Mouse (Mus musculus): ENCODE measurements at regions not wholly inside any gene's neighbourhood (a gene's known extent, or its start where the extent isn't known, plus 50 kb on each side); places are given as distances from the start of the nearest gene placed in this dataset.
A peak's percentile ranks its signal among the peaks of the same experiment; 100 is the strongest.

DNA sequence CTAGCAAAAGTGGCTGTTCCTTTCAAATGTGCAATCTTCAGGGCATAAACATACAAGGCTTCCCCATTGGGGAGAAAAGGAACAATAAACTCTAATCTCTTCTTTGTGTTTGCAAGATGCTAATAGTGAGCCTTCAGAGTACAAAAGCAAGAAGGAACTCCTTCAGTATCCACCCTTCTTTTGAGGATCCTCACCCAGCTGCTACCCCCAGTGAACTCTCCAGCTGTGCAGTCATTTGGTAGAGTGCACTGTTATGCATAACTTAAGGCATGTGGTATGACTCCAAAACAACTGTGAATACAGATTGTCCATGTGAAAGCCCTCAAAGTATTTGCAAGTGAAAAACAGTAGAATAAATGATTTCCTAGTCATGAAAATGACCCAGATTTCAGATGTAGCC, 487.1 kb upstream of the Mef2c start:
- Histone ChIP-seq H3K36me3 (ENCODE audit: insufficient read depth) (no peaks in the 10 kb centered on the region), H3K4me2 (ENCODE audit: low read depth) (no peak overlapping the region), H3K4me3 (ENCODE audit: low read depth, low read length) (no peak overlapping the region), H3K4me1 (ENCODE audit: insufficient read depth) (no peaks in the 10 kb centered on the region), H3K27ac (ENCODE audit: low read depth, low read length) (no peak overlapping the region), H3K9me3 (ENCODE audit: low read length) (no peaks in the 10 kb centered on the region), H3K27me3 (ENCODE audit: insufficient read depth, low read length) (no peaks in the 10 kb centered on the region), H3K9ac (no peak overlapping the region)
- ATAC-seq (peak; percentile 61; the same call in 1 of the 2 replicates), DNase-seq (no peak)
- TF ChIP-seq CTCF (IDR thresholded peaks at IDR 0.05; ENCODE audit: low read depth): no peak

DNA sequence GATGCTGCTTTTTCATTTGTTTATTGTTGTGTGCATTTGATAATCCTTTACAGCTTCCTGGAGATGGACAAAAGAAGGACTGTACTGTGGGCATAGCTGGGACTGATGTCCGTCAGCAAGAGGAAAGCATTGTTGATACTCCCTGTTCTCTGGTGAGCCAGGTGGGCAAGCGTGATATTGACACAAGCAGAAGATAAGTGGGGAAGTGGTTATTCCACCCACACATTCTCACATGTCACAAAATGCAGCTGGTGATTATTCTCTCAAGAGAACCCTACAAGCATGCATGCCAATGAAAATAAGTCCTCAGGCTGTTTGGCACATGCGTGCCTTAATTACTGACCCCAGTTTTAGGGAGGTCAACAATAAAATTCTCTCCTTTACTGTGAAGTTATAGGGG, 483.0 kb upstream of the Mef2c start:
- no peak overlapping the region for H3K4me3 ChIP-seq (ENCODE audit: low read depth, low read length)
- no peaks in the 10 kb centered on the region for H3K27me3 ChIP-seq (ENCODE audit: insufficient read depth, low read length)
- TF ChIP-seq CTCF (IDR thresholded peaks at IDR 0.05; ENCODE audit: low read depth): no peak
- H3K9me3 ChIP-seq (ENCODE audit: low read length): no peaks in the 10 kb centered on the region
- ATAC-seq: no peak
- no peaks in the 10 kb centered on the region for H3K36me3 ChIP-seq (ENCODE audit: insufficient read depth)
- no peaks in the 10 kb centered on the region for H3K4me1 ChIP-seq (ENCODE audit: insufficient read depth)
- H3K4me2 ChIP-seq (ENCODE audit: low read depth): no peak overlapping the region
- WGBS: 35% methylated on average over 3 of the region's 3 CpGs
- DNase-seq: peak; percentile 7
- H3K9ac ChIP-seq: no peak overlapping the region
- H3K27ac ChIP-seq (ENCODE audit: low read depth, low read length): no peak overlapping the region

DNA sequence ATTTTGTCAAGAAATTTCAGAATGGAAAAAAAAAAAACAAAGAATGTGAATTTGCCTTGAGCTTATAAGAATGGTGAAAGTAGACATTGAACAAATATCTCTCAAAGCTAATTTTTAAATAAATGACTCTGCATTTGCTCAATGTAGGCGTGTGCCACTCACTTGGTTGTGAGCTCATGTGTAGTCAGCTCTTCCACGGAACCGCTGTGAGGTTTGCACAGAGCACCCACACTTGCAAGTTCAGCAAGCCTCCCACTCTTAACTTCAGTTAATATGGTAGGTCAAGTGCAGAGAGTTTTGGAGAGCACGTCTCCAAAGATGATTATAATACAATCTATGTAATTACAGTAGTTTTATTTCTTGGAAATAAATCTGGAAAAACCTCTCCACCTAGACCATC, 479.9 kb upstream of the Mef2c start:
- Histone ChIP-seq H3K36me3 (ENCODE audit: insufficient read depth) (no peaks in the 10 kb centered on the region), H3K4me1 (ENCODE audit: insufficient read depth) (no peaks in the 10 kb centered on the region), H3K9ac (no peak overlapping the region), H3K27ac (ENCODE audit: low read depth, low read length) (no peak overlapping the region), H3K4me3 (ENCODE audit: low read depth, low read length) (no peak overlapping the region), H3K27me3 (ENCODE audit: insufficient read depth, low read length) (no peaks in the 10 kb centered on the region), H3K4me2 (ENCODE audit: low read depth) (no peak overlapping the region), H3K9me3 (ENCODE audit: low read length) (no peaks in the 10 kb centered on the region)
- DNase-seq: no peak
- TF ChIP-seq CTCF (IDR thresholded peaks at IDR 0.05; ENCODE audit: low read depth): no peak
- WGBS: 87% methylated on average over 4 of the region's 4 CpGs
- no peak for ATAC-seq

- no peak overlapping the region for H3K4me2 ChIP-seq (ENCODE audit: low read depth)
- no peak overlapping the region for H3K4me3 ChIP-seq (ENCODE audit: low read depth, low read length)
- no peaks in the 10 kb centered on the region for H3K27me3 ChIP-seq (ENCODE audit: insufficient read depth, low read length)
- H3K27ac ChIP-seq (ENCODE audit: low read depth, low read length): no peak overlapping the region
- H3K9ac ChIP-seq: no peak overlapping the region
- H3K36me3 ChIP-seq (ENCODE audit: insufficient read depth): no peaks in the 10 kb centered on the region
- H3K4me1 ChIP-seq (ENCODE audit: insufficient read depth): no peaks in the 10 kb centered on the region
- ATAC-seq: no peak
- H3K9me3 ChIP-seq (ENCODE audit: low read length): no peaks in the 10 kb centered on the region
- TF ChIP-seq CTCF (IDR thresholded peaks at IDR 0.05; ENCODE audit: low read depth): no peak
- DNase-seq: no peak
Observed at GRCm38 (mm10) chr13:83035962-83036361, 467.9 kb upstream of the Mef2c start.

DNA sequence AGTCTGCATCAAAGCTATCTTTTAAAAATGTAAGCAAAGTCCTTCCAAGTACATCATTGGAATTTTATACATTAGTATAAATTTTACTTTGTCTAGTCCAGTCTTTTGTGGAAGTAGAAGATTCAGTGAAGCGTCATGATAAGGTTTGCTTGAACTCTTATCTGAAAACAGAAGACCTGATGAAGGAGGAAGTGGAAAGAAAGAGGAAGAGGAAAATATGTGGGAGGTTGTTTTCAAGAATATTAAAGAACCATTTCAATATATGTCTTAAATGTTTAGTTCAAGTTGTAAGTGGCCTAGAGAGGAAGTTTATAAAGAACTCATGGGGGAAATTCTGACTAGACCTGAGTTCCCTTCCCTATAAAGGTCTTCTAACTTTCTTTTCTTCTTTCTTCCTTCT, 462.3 kb upstream of the Mef2c start:
- no peaks in the 10 kb centered on the region for H3K27me3 ChIP-seq (ENCODE audit: insufficient read depth, low read length)
- 96% methylated on average over 1 of the region's 1 CpGs for WGBS
- no peak overlapping the region for H3K27ac ChIP-seq (ENCODE audit: low read depth, low read length)
- ATAC-seq (no peak), DNase-seq (no peak)
- no peaks in the 10 kb centered on the region for H3K9me3 ChIP-seq (ENCODE audit: low read length)
- no peak for TF ChIP-seq CTCF (IDR thresholded peaks at IDR 0.05; ENCODE audit: low read depth)
- no peaks in the 10 kb centered on the region for H3K36me3 ChIP-seq (ENCODE audit: insufficient read depth)
- H3K4me3 ChIP-seq (ENCODE audit: low read depth, low read length): no peak overlapping the region
- H3K9ac ChIP-seq: no peak overlapping the region
- H3K4me1 ChIP-seq (ENCODE audit: insufficient read depth): no peaks in the 10 kb centered on the region
- no peak overlapping the region for H3K4me2 ChIP-seq (ENCODE audit: low read depth)

GRCm38 (mm10) chr13:83045516-83045915, 458.3 kb upstream of the Mef2c start:
- Histone ChIP-seq H3K27ac (ENCODE audit: low read depth, low read length) (no peak overlapping the region), H3K27me3 (ENCODE audit: insufficient read depth, low read length) (no peaks in the 10 kb centered on the region), H3K9ac (no peak overlapping the region), H3K4me2 (ENCODE audit: low read depth) (no peak overlapping the region), H3K36me3 (ENCODE audit: insufficient read depth) (no peaks in the 10 kb centered on the region), H3K4me3 (ENCODE audit: low read depth, low read length) (no peak overlapping the region), H3K9me3 (ENCODE audit: low read length) (no peaks in the 10 kb centered on the region), H3K4me1 (ENCODE audit: insufficient read depth) (no peaks in the 10 kb centered on the region)
- ATAC-seq (no peak), DNase-seq (no peak)
- no peak for TF ChIP-seq CTCF (IDR thresholded peaks at IDR 0.05; ENCODE audit: low read depth)
- 94% methylated on average over 6 of the region's 6 CpGs for WGBS

GRCm38 (mm10) chr13:83045970-83046369, 457.9 kb upstream of the Mef2c start:
- WGBS: 72% methylated on average over 2 of the region's 2 CpGs
- Histone ChIP-seq H3K9me3 (ENCODE audit: low read length) (no peaks in the 10 kb centered on the region), H3K36me3 (ENCODE audit: insufficient read depth) (no peaks in the 10 kb centered on the region), H3K4me1 (ENCODE audit: insufficient read depth) (no peaks in the 10 kb centered on the region), H3K9ac (no peak overlapping the region), H3K4me2 (ENCODE audit: low read depth) (no peak overlapping the region), H3K4me3 (ENCODE audit: low read depth, low read length) (no peak overlapping the region), H3K27me3 (ENCODE audit: insufficient read depth, low read length) (no peaks in the 10 kb centered on the region), H3K27ac (ENCODE audit: low read depth, low read length) (no peak overlapping the region)
- TF ChIP-seq CTCF (IDR thresholded peaks at IDR 0.05; ENCODE audit: low read depth): no peak
- DNase-seq (no peak), ATAC-seq (no peak)

DNA sequence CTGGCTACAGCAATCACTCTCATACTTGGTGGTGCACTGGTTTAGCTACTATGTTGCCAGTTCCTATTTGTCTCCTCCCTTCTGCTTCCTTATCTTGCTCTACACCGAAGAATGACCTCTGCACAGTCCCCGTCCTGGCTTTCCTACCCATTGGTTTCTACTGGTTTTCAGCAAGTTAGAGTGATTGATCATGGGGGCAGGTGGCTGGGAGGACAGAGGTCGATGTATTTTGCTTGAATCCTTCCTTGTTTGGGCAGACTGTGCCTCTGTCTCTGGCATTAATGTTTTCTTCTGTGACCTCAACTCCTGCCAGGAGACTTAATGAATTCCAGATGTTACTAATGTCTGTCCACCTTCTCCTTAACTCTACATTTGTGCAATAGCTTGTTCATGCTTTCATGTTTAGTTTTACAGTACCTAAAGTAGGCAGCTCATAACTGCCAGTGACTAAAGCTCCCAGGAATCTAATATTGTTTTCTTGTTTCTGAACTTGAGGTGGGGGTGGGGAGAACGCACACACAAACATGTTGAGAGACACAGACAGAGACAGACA, 457.2 kb upstream of the Mef2c start:
- Histone ChIP-seq H3K4me3 (ENCODE audit: low read depth, low read length) (no peak overlapping the region), H3K36me3 (ENCODE audit: insufficient read depth) (no peaks in the 10 kb centered on the region), H3K27me3 (ENCODE audit: insufficient read depth, low read length) (no peaks in the 10 kb centered on the region), H3K9me3 (ENCODE audit: low read length) (no peaks in the 10 kb centered on the region), H3K4me2 (ENCODE audit: low read depth) (no peak overlapping the region), H3K4me1 (ENCODE audit: insufficient read depth) (no peaks in the 10 kb centered on the region), H3K27ac (ENCODE audit: low read depth, low read length) (no peak overlapping the region), H3K9ac (no peak overlapping the region)
- no peak for TF ChIP-seq CTCF (IDR thresholded peaks at IDR 0.05; ENCODE audit: low read depth)
- DNase-seq (no peak), ATAC-seq (no peak)
- 89% methylated on average over 4 of the region's 4 CpGs for WGBS

Data from forebrain, postnatal 0 days (tissue).